Mouse (Mus musculus): ENCODE measurements around the gene Sufu.

The Sufu gene

GRCm38 (mm10) chr19:46425266-46425665 lies 28.6 kb downstream of the Sufu start:
- in situ Hi-C loops (cut with MboI; ENCODE audit: low sequenced_read_pairs): no loop called here

- in situ Hi-C loops (cut with MboI; ENCODE audit: low sequenced_read_pairs): no loop called here
These were observed 29.8 kb downstream of the Sufu start for GRCm38 (mm10) chr19:46426488-46426887.

DNA sequence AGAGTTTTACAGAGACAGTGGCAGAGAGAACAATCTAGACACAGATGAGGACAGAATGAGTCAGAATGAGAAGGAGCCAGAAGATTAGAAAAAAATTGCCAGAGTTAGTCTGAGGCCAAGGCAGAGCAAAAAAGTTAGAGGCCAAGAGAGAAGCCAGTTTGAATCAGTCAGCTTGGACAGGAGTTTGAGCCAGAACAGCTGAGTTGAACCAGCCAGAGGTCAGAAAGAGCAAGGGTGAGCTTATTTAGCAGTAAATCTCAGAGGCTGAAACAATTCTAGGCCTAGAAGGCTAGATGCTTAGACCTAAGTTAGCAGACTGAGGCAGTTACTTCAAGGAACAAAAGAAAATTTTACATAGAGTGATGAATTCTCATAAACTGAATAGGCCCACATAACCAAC lies 32.6 kb downstream of the Sufu start:
- in situ Hi-C loops (cut with MboI; ENCODE audit: low sequenced_read_pairs): no loop called here

DNA sequence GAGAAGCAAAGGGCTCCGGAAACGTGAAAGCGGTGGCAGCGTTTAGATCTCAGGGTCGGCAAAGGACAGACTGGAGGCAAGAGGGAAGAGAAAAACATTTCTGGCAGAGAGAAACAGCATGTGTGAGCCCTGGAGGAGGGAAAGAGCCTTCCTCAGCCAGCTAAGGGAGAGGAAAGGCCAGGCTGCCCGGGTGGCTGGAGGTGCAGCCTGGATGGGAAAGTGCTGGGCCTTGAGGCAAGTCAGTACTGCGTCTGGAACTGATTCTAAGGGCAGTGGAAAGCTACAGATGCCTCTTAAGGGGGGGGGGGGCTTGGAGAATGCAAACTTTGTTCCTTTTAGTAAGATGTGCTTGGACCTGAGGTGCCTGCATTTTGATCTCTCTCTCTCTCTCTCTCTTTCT lies 37.0 kb downstream of the Sufu start:
- in situ Hi-C loops (cut with MboI; ENCODE audit: low sequenced_read_pairs): no loop called here

DNA sequence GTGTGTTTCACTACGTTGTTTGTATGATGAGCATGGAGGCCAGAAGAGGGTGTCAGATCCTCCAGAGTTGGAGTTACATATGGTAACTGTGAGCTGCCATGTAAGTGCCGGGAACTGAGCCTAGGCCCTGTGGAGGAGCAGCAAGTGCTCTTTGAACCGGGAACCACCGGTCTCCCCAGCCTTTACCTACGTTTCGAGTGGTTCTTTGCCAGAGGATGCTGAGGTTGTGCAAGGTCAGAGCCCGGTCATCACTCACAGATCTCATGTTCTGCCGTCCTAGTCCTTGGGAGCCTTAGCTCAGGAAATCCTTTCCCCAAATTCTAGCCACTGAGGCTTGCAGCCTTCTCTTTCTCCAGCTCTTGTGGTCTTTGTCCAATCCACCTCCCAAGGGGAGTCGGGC lies 37.5 kb downstream of the Sufu start:
- in situ Hi-C loops (cut with MboI; ENCODE audit: low sequenced_read_pairs): no loop called here

- in situ Hi-C loops (cut with MboI; ENCODE audit: low sequenced_read_pairs): no loop called here
These were observed 37.9 kb downstream of the Sufu start for GRCm38 (mm10) chr19:46434591-46434990.

DNA sequence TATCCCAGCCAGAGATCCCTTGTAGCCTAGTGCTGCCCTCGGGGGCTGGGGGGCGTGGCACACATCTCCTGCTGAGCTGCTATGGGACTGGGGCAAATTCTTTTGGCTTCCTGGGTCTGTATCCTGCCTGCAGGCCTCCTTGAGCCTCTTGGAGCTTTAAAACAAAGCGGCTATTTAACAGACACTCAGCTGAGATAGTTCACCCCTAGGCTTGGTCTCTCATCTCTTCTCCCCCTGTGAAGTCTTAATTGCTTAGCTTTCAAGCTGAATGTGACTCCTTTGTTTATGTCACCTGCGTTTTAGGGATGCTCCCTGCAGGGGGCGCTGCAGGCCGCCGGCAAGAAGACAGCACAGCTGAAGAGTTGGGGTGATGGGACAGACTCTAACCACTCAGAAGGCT lies 38.8 kb downstream of the Sufu start:
- in situ Hi-C loops (cut with MboI; ENCODE audit: low sequenced_read_pairs): no loop called here

DNA sequence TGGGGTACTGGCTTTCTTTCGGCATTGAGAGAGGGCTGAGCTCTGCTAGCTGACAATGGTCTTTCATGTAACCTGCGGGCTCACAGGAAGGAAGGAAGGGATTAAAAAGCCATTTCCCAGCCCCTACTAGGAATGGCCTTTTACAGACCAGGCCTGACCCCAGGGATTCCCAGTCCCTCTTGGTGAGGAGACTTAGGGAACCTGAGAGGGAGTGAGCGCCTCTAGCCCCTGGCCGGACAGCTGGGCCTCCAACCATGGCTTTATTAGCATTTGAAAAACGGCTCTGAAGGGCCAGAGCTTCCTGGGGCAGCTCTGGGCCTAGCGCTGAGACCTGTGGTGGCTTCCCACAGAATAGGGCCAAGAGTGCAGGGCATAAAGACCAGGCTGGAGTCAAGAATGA lies 46.8 kb downstream of the Sufu start:
- in situ Hi-C loops (cut with MboI; ENCODE audit: low sequenced_read_pairs): no loop called here

DNA sequence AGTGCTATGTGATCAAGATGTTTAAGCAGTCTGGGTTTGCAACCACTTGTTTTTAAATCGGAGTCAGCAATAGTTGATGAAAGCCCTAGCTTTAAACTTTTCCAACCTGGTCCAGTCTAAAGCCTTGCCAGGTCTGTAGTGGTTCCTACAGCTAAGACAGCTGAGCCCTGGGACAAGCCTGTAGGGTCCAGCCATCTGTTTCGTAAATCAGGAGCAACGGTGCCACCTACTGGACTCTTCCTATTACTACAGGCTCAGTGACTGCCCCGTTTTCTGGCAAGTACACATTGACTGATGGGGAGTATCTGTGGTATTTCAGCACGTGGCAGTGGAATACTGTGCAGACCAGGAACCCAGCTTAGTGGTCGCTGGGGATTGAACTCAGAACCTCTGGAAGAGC lies 47.5 kb downstream of the Sufu start:
- in situ Hi-C loops (cut with MboI; ENCODE audit: low sequenced_read_pairs): no loop called here

DNA sequence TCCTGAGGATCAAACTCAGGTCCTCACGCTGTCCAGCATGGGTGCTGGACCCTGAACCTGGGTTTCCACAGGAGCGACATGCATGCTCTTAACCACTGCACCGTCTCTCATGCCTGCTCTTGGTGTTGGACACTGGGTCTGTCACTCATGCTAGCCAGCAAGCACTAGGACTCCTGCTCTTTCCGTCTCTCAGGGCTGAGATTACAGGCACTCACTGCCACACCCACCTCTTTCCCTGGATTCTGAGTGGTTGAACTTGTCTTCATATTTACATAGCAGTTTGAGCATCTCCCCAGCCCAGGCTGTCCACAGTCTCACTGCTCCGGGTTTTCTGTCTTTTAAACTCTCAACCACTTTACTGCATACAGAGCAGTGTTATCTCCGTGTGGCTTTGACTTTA lies 48.9 kb downstream of the Sufu start:
- in situ Hi-C loops (cut with MboI; ENCODE audit: low sequenced_read_pairs): loop anchor here (5.0 kb wide), 1 partner anchor 48 kb away; the partner anchor contains the start of genes Actr1a and Sufu

DNA sequence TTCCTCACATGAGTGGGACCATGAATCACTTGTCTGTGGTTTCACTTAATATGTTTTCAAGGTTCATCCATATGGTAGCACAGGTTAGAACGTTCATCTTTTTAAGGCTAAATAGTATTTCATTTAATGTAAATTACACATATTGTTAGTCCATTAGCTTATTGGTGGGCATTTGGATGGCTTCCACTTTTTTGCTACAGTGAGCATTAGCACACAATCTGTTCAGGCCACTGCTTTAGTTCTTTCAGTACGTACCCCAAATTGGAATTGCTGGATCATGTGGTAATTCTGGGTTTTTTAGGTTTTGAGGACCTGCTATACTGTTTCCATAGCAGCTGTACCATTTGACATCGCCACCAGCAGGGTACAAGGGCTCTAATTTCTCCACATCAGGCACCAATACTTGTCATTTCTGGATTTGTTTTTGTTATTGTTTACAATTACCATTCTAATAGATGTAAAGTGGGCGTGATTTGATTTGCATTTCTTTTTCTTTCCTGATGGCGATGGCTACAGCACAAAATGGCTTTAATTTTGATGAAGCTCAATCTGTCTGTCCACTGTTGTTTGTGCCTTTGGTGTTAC lies 49.8 kb downstream of the Sufu start:
- in situ Hi-C loops (cut with MboI; ENCODE audit: low sequenced_read_pairs): loop anchor here (5.0 kb wide), 1 partner anchor 49 kb away; the partner anchor contains the start of genes Actr1a and Sufu

DNA sequence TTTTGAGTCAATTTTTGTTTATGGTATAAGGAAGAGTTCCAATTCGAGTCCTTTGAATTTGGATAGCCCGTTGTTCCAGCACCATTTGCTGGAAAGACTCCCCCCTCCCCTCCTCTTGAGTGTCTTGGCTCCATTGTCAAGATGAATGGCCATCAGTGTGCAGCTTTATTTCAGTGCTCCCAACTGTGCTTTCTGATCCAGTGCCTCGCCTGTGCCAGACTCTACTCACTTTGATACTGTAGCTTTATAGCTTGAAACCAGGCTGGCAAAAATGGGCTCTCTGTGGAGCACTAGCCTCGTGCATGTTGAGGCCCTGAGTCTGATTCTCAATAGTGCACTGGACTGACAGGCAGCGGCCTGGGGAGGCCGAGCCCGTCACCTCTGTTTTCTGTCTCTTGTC lies 50.4 kb downstream of the Sufu start:
- in situ Hi-C loops (cut with MboI; ENCODE audit: low sequenced_read_pairs): loop anchor here (5.0 kb wide), 1 partner anchor 50 kb away; the partner anchor contains the start of genes Actr1a and Sufu

DNA sequence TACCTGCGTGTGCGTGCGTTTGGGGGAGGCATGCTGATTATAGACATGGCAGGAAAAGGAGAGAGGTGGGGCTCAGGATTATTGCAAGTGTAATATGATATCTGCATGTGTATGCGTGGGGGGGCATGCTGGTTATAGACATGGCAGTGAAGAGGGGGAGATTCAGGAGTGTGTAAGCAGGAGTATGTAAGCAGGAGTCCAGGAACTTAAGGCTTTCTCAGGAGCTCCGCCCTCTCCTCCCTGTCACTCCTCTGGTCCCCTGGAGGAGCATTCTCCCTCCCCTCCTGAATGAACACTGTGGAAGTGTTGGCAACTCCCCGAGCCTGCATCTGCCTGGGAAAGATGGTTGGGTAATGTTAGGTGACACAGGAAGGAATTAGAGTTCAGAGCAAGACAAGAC lies 51.2 kb downstream of the Sufu start:
- in situ Hi-C loops (cut with MboI; ENCODE audit: low sequenced_read_pairs): loop anchor here (5.0 kb wide), 1 partner anchor 51 kb away; the partner anchor contains the start of genes Actr1a and Sufu

- in situ Hi-C loops (cut with MboI; ENCODE audit: low sequenced_read_pairs): loop anchor here (5.0 kb wide), 1 partner anchor 52 kb away; the partner anchor contains the start of genes Actr1a and Sufu
These were observed 52.7 kb downstream of the Sufu start for GRCm38 (mm10) chr19:46449261-46450005.

- in situ Hi-C loops (cut with MboI; ENCODE audit: low sequenced_read_pairs): no loop called here
These were observed 55.5 kb downstream of the Sufu start for GRCm38 (mm10) chr19:46452052-46452827.

DNA sequence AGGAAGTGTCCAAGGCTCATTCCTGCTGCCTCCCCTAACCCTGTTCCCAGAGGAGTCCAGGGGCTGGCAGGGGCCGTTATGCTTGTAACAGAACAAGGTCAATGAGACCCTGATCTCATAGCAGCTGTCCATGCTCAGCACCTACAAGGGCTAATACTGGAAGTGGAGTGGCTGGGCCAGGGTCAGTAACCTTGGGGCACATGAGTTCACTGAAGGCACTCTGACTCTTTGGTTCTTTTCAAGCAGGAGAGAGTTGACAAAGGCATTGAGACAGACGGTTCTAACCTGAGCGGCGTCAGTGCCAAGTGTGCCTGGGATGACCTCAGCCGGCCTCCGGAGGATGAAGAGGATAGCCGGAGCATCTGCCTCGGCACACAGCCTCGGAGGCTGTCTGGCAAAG lies 56.2 kb downstream of the Sufu start:
- in situ Hi-C loops (cut with MboI; ENCODE audit: low sequenced_read_pairs): no loop called here

- in situ Hi-C loops (cut with MboI; ENCODE audit: low sequenced_read_pairs): no loop called here
These were observed 57.6 kb downstream of the Sufu start for GRCm38 (mm10) chr19:46454126-46454880.

DNA sequence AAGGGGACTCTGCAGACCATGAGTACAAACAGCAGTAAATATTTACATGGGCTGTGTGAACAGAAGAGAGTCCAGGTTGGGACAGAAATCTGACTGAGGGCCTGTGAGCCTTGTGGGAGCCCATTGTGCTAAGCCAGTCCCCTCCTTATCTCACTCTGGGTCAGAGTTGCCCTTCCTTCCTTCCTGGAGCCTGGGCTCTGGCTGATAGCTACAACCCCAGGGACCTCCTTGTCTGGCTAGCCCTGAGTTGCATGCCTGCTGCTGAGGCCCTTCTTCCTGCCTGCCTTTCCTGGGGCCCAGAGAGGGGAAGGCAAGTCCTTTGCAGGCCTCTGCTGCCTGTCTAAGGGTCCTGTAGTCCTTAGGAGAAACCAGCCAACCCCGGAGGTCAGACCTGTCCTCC lies 58.3 kb downstream of the Sufu start:
- in situ Hi-C loops (cut with MboI; ENCODE audit: low sequenced_read_pairs): no loop called here

- in situ Hi-C loops (cut with MboI; ENCODE audit: low sequenced_read_pairs): no loop called here
These were observed 58.9 kb downstream of the Sufu start for GRCm38 (mm10) chr19:46455556-46455955.

DNA sequence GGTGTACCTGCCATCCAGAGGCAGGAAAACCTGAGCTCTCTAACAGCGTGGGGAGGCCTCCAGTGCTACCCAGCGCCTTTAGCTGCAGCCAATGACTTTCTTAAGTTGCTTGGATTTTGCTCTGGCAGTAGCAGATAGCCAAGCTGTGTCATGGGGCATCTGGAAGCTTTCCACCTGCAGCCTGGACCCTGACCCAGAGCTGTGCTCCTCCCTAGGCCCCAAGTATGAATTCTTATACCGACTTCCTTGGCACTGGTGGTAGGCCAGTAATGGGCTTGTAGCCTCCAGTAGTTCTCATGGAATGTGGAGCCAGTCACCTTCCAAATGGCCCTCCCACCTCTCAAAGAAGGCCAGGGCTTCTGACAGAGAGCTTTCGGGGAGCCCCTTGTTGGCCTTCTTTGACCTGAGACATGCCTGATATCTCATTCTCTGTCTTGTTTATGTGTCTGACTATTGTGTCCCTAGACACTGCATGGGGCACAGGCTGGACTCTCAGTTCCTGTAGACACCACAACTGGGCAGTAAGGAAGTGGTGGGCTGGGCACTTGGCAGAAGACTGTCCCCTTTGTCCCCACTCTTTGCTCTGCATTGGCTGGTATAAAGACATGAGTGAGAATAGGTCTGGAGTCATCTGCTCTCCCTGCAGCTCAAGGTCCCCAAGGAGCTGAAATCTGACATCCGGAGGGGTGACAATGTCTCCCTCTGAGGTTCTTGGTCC lies 59.5 kb downstream of the Sufu start:
- in situ Hi-C loops (cut with MboI; ENCODE audit: low sequenced_read_pairs): no loop called here
